Mouse (Mus musculus) hindbrain, embryonic 11.5 days (tissue): ENCODE results near the gene Vamp9. TPM values are rescaled to one million over a fixed set of nuclear protein-coding genes. Genes with fewer than 3 reads are reported as not detected.

Source experiments
- ATAC-seq: fragments of 200-750 bp; cut with Nextera tagmentation; 2 replicates; pipeline ENCODE4 v1.8.0; 2017; ENCODE audit warnings: mild to moderate bottlenecking, moderate TSS enrichment, moderate library complexity; ENCODE audit not compliant: low FRiP score
- DNase-seq: peaks from one replicate; pipeline ENCODE4 v3.0.0-alpha.2; 2015; ENCODE audit warnings: low spot score
- H3K27ac ChIP-seq: fragments of 300-500 bp; sonication (generic); 2 replicates; pipeline ENCODE4 v1.5.1; 2014; ENCODE audit warnings: mild to moderate bottlenecking, low read depth, low read length
- H3K27me3 ChIP-seq: fragments of 300-500 bp; sonication (generic); 2 replicates; pipeline ENCODE4 v1.6.1; 2014; ENCODE audit warnings: mild to moderate bottlenecking, low read length, moderate library complexity, mixed read lengths; ENCODE audit not compliant: control insufficient read depth, insufficient read depth
- H3K36me3 ChIP-seq: fragments of 300-500 bp; sonication (generic); 2 replicates; pipeline ENCODE4 v1.6.1; 2014; ENCODE audit warnings: mild to moderate bottlenecking, low read length, moderate library complexity, mixed read lengths; ENCODE audit not compliant: control insufficient read depth, insufficient read depth
- H3K4me1 ChIP-seq: fragments of 300-500 bp; sonication (generic); replicated peaks from 2 replicates; pipeline ENCODE4 v1.6.1; 2014; ENCODE audit warnings: low read length, mixed read lengths; ENCODE audit not compliant: control insufficient read depth, insufficient read depth
- H3K4me2 ChIP-seq: fragments of 300-500 bp; sonication (generic); replicated peaks from 2 replicates; pipeline ENCODE4 v1.6.1; 2014; ENCODE audit warnings: mild to moderate bottlenecking, low read depth, low read length
- H3K4me3 ChIP-seq: fragments of 300-500 bp; sonication (generic); 2 replicates; pipeline ENCODE4 v1.5.1; 2014; ENCODE audit warnings: low read depth, low read length
- H3K9ac ChIP-seq: fragments of 300-500 bp; sonication (generic); 2 replicates; pipeline ENCODE4 v1.6.1; 2014; ENCODE audit warnings: low read depth, low read length
- H3K9me3 ChIP-seq: fragments of 300-500 bp; sonication (generic); 2 replicates; pipeline ENCODE4 v1.6.1; 2016; ENCODE audit warnings: low read length; ENCODE audit not compliant: control insufficient read depth
- WGBS: fragments of 180-500 bp; shearing (Covaris S2); extraction: QIAGEN DNeasy Blood & Tissue Kit; methylation state at CpG from one replicate; pipeline ENCODE4 v1.1.7; 2014; 5-methylcytosine and 5-hydroxymethylcytosine counted together
- polyA plus RNA-seq: library from polyadenylated mRNA; unstranded; fragments of >200 nt; fragmentation: Nextera tagmentation; extraction: Ambion mirVana; gene quantifications from 2 replicates; pipeline ENCODE4 v1.2.1, GENCODE M21; 2014

The Vamp9 gene
- 0.24 and 0.60 TPM in 2 replicates for polyA plus RNA-seq

- Histone ChIP-seq H3K27ac (peak within 1 kb of the TSS; percentile 70), H3K9ac (peak within 1 kb of the TSS; percentile 40), H3K4me3 (peak within 1 kb of the TSS; percentile 43), H3K27me3 (no peaks in the 10 kb centered on the region), H3K9me3 (no peaks in the 10 kb centered on the region), H3K36me3 (no peaks in the 10 kb centered on the region), H3K4me2 (peak within 1 kb of the TSS; percentile 40), H3K4me1 (no peaks in the 10 kb centered on the region)
- ATAC-seq, result peak; percentile 98
- WGBS, result 5% methylated on average over 49 of the region's 49 CpGs
- DNase-seq, result peak; percentile 96
These were observed at the start of gene Vamp9 for GRCm38 (mm10) chr5:99906181-99906956. Vamp9 (plus strand) TSS chr5:99906254.

DNA sequence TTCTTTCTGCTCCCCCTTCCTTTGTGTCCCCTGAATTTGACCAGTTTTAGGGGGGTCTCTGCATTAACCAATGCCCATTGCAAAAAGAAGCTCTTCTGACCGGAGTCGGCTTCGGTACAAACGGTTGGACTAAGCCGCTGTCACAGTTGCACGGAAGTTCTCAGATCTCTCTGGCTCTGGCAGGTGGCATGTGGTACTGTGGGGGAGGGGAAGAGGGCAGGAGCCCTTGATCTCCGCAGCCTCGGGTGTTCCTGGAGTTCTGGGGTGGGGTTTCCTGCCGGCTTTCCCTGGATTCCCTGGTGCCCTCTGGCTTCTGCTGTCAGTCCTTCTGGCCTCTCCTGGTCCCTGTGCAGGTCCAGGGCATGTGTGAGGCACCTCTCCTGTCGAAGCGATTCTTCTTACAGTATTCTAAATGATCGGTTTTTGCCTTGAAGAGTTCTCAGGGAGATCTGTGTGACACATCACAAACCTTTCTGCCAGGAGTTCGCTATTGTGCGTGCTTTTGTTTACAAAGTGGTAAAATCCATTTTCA lies 48.9 kb upstream of the Vamp9 start:
- ATAC-seq (no peak), DNase-seq (no peak)
- H3K9ac ChIP-seq, result no peak overlapping the region
- H3K4me3 ChIP-seq, result no peak overlapping the region
- WGBS, result 43% methylated on average over 14 of the region's 14 CpGs
- no peaks in the 10 kb centered on the region for H3K9me3 ChIP-seq
- H3K4me1 ChIP-seq, result 0 out of 2 replicates have a peak, but pooled peaks cover 3% of the 10 kb centered on the region
- H3K27me3 ChIP-seq, result no peaks in the 10 kb centered on the region
- H3K36me3 ChIP-seq, result no peaks in the 10 kb centered on the region
- no peak overlapping the region for H3K4me2 ChIP-seq
- no peak overlapping the region for H3K27ac ChIP-seq

- no peak for ATAC-seq
- H3K4me3 ChIP-seq, result no peak overlapping the region
These were observed 46.2 kb upstream of the Vamp9 start for GRCm38 (mm10) chr5:99859637-99860433.

GRCm38 (mm10) chr5:99861816-99862215 lies 44.2 kb upstream of the Vamp9 start:
- no peak overlapping the region for H3K9ac ChIP-seq
- H3K4me2 ChIP-seq, result no peak overlapping the region
- WGBS, result 85% methylated on average over 6 of the region's 6 CpGs
- H3K27ac ChIP-seq, result no peak overlapping the region
- H3K4me3 ChIP-seq, result no peak overlapping the region
- no peak for DNase-seq
- no peaks in the 10 kb centered on the region for H3K27me3 ChIP-seq
- H3K36me3 ChIP-seq, result no peaks in the 10 kb centered on the region
- H3K9me3 ChIP-seq, result no peaks in the 10 kb centered on the region
- 0 out of 2 replicates have a peak, but pooled peaks cover 3% of the 10 kb centered on the region for H3K4me1 ChIP-seq
- ATAC-seq, result no peak

More at GRCm38 (mm10) chr5:99859637-99860433, 46.2 kb upstream of the Vamp9 start:
- Histone ChIP-seq H3K4me2 (no peak overlapping the region), H3K4me1 (0 out of 2 replicates have a peak, but pooled peaks cover 3% of the 10 kb centered on the region), H3K9me3 (no peaks in the 10 kb centered on the region), H3K27ac (no peak overlapping the region), H3K36me3 (no peaks in the 10 kb centered on the region), H3K27me3 (no peaks in the 10 kb centered on the region), H3K9ac (no peak overlapping the region)
- DNase-seq, result no peak
- WGBS, result 58% methylated on average over 13 of the region's 13 CpGs

DNA sequence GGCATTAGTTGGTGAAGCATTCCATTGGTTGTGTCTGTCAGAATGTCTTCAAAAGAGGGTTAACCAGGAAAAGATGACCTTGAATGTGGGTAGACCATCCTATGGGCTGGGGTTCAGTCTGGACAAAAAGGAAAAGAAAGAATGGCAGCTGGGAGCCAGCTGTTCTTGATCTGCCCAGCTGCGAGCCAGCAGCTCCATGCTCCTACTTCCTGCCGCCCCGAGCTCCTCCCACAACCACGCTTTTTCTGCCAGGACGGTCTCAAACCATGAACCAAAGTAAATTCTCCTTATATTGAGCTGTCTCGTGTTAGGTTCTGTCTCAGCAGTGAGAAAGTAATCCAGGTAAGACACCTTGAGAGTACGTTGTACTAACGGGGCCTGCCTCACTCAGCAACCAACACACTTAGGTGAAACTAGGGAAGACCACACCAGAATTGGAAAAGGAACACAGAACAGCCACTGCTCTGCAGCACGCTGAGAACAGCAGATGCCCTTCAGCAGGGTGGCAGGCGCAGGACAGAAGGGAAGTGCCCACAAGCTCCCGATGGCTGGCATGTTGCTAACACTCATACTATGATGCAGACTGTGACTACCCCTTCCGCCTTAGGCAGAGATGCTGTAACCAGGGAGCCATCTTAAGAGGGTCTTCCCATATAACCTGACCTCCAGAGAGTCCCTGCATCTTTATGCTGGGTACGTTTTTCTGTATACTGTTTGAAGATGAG lies 42.2 kb upstream of the Vamp9 start:
- Histone ChIP-seq H3K27ac (no peak overlapping the region), H3K36me3 (no peaks in the 10 kb centered on the region), H3K4me1 (no peaks in the 10 kb centered on the region), H3K9me3 (no peaks in the 10 kb centered on the region), H3K9ac (no peak overlapping the region), H3K4me2 (no peak overlapping the region), H3K4me3 (no peak overlapping the region), H3K27me3 (no peaks in the 10 kb centered on the region)
- 82% methylated on average over 13 of the region's 13 CpGs for WGBS
- DNase-seq (no peak), ATAC-seq (no peak)

GRCm38 (mm10) chr5:99865779-99866178 lies 40.3 kb upstream of the Vamp9 start:
- Histone ChIP-seq H3K36me3 (no peaks in the 10 kb centered on the region), H3K9me3 (no peaks in the 10 kb centered on the region), H3K4me2 (no peak overlapping the region), H3K27me3 (no peaks in the 10 kb centered on the region), H3K4me1 (no peaks in the 10 kb centered on the region), H3K4me3 (no peak overlapping the region), H3K9ac (no peak overlapping the region), H3K27ac (no peak overlapping the region)
- DNase-seq (no peak), ATAC-seq (no peak)
- 97% methylated on average over 1 of the region's 1 CpGs for WGBS

DNA sequence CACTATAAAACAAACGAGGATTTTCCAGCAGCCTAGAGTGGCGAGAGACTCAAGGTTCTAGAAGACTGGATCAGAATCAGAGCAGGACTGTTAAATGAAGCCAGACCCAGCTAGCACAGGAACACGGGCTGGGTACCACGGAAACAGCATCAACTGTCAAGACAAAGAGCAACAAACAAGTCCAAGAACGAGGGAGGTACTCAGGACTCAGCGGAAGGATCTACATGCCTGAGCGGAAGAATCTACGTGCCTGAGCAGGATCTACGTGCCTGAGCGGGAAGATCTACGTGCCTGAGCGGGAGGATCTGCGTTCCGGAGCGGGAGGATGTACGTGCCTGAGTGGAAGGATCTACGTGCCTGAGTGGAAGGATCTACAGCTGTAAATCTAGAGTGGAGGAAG lies 37.8 kb upstream of the Vamp9 start:
- ATAC-seq (no peak), DNase-seq (no peak)
- no peaks in the 10 kb centered on the region for H3K9me3 ChIP-seq
- no peaks in the 10 kb centered on the region for H3K36me3 ChIP-seq
- no peaks in the 10 kb centered on the region for H3K4me1 ChIP-seq
- WGBS, result 92% methylated on average over 17 of the region's 17 CpGs
- no peak overlapping the region for H3K9ac ChIP-seq
- H3K27me3 ChIP-seq, result no peaks in the 10 kb centered on the region
- no peak overlapping the region for H3K4me2 ChIP-seq
- no peak overlapping the region for H3K4me3 ChIP-seq
- no peak overlapping the region for H3K27ac ChIP-seq

- Histone ChIP-seq H3K4me2 (no peak overlapping the region), H3K4me1 (no peaks in the 10 kb centered on the region), H3K27me3 (no peaks in the 10 kb centered on the region), H3K27ac (no peak overlapping the region), H3K9ac (no peak overlapping the region), H3K4me3 (no peak overlapping the region), H3K9me3 (no peaks in the 10 kb centered on the region), H3K36me3 (no peaks in the 10 kb centered on the region)
- DNase-seq, result no peak
- WGBS, result 95% methylated on average over 9 of the region's 9 CpGs
- no peak for ATAC-seq
These were observed 37.1 kb upstream of the Vamp9 start for GRCm38 (mm10) chr5:99868923-99869322.
